Mouse (Mus musculus): ENCODE measurements around the gene Gjb3. TPM values are rescaled to one million over a fixed set of nuclear protein-coding genes. Genes with fewer than 3 reads are reported as not detected.

Gene Gjb3
- polyA plus RNA-seq, 2 experiments = 0.03 to 0.14 TPM

DNA sequence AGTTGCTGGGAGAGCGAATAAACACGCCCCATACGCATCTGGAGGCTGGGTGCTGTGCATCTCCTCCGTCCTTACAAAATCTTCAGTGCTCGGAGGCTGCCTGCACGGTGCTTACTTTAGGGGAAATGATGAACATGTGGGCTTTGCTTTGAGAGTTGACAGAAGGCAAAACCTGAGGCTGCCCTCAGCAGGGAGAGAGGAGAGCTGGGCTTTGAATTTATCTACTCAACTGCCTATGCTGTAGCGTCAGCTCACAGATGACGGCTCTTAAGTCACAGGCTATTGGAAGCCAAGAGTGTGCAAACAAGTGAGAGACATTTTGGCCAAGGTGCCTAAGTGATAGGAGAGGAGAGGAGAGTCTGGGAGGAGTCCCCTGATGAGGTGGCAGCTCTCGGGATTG lies 51.4 kb downstream of the Gjb3 start:
- Histone ChIP-seq H3K4me1 (replicated peaks; ENCODE audit: control insufficient read depth in 2 of 2, insufficient read depth in 2 of 2, low read length in 1 of 2) (no peaks in the 10 kb centered on the region), H3K36me3 (replicated peaks; ENCODE audit: control insufficient read depth, insufficient read depth, low read depth) (no peaks in the 10 kb centered on the region), H3K27me3 (ENCODE audit: control insufficient read depth, insufficient read depth, low read length) (no peaks in the 10 kb centered on the region), H3K4me2 (ENCODE audit: low read depth) (no peak overlapping the region), H3K9me3 (ENCODE audit: control insufficient read depth, low read length) (no peaks in the 10 kb centered on the region), H3K4me3 (ENCODE audit: insufficient read depth in 1 of 2, low read depth in 2 of 2, low read length in 2 of 2) (no peak overlapping the region), H3K27ac (no peak overlapping the region), H3K9ac (replicated peaks) (no peak overlapping the region)
- no peak for DNase-seq (ENCODE audit: low read depth in 3 of 3, low spot score in 3 of 3)
- 68% methylated on average over 9 of the region's 9 CpGs for WGBS (ENCODE audit: insufficient replicate concordance)
- no peak for ATAC-seq (ENCODE audit: insufficient read depth)
- TF ChIP-seq EP300 (IDR thresholded peaks at IDR 0.05; ENCODE audit: low read depth) = no peak
- no peak for TF ChIP-seq CTCF (IDR thresholded peaks at IDR 0.05; ENCODE audit: low read depth)

DNA sequence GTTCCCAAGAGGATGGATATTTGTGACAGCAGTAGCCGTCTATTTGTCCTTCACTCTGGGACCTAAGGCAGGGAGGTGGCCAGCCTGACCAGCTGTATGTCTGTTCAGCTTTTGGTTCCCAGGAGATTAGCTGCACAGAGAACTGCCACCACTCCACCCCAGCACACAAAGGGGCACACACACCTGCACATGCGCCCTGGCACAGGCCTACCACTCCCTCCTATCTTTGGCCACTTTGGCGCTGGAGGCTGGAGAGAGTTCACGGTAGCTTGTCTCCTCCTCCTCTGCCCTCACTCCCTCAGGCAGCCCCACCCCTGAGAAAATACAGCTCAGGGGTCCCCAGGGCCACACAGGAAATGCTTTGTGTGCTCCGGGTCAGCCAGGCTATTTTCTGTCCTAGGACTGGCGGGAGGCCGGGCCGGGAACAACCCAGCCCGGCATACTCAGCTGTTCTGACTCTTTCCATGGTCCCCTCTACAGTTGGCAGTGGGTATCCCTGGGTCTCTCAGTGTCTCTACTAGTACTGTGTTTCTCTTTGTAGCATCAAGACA lies 52.1 kb downstream of the Gjb3 start:
- Histone ChIP-seq H3K36me3 (replicated peaks; ENCODE audit: control insufficient read depth, insufficient read depth, low read depth) (no peaks in the 10 kb centered on the region), H3K4me2 (ENCODE audit: low read depth) (no peak overlapping the region), H3K9me3 (ENCODE audit: control insufficient read depth, low read length) (no peaks in the 10 kb centered on the region), H3K4me1 (replicated peaks; ENCODE audit: control insufficient read depth in 2 of 2, insufficient read depth in 2 of 2, low read length in 1 of 2) (no peaks in the 10 kb centered on the region), H3K9ac (replicated peaks) (no peak overlapping the region), H3K27me3 (ENCODE audit: control insufficient read depth, insufficient read depth, low read length) (no peaks in the 10 kb centered on the region), H3K27ac (no peak overlapping the region), H3K4me3 (ENCODE audit: insufficient read depth in 1 of 2, low read depth in 2 of 2, low read length in 2 of 2) (no peak overlapping the region)
- ATAC-seq (ENCODE audit: insufficient read depth) (no peak), DNase-seq (ENCODE audit: low read depth in 3 of 3, low spot score in 3 of 3) (no peak)
- WGBS (ENCODE audit: insufficient replicate concordance) = 35% methylated on average over 9 of the region's 9 CpGs
- TF ChIP-seq EP300 (IDR thresholded peaks at IDR 0.05; ENCODE audit: low read depth) (no peak), CTCF (IDR thresholded peaks at IDR 0.05; ENCODE audit: low read depth) (no peak)

Other genes starting within 250 kb of the Gjb3 start
- gene Tmem35b, start 207.2 kb downstream of the Gjb3 start, polyA plus RNA-seq (2012; rRNA removed) = 3.2 and 3.4 TPM in 2 replicates
- 7.9 and 8.7 TPM in 2 replicates for gene Tmem35b, start 207.2 kb downstream of the Gjb3 start, polyA plus RNA-seq (2014; fragmentation: Nextera tagmentation; extraction: Ambion mirVana)
- gene Dlgap3, start 161.6 kb downstream of the Gjb3 start, polyA plus RNA-seq (2012; rRNA removed) = 0.28 and 0.32 TPM in 2 replicates
- gene Dlgap3, start 161.6 kb downstream of the Gjb3 start, polyA plus RNA-seq (2014; fragmentation: Nextera tagmentation; extraction: Ambion mirVana) = 0.23 and 0.24 TPM in 2 replicates
- gene Smim12, start 87.1 kb downstream of the Gjb3 start, polyA plus RNA-seq (2012; rRNA removed) = 11.9 and 14.5 TPM in 2 replicates
- 25.7 and 27.5 TPM in 2 replicates for gene Smim12, start 87.1 kb downstream of the Gjb3 start, polyA plus RNA-seq (2014; fragmentation: Nextera tagmentation; extraction: Ambion mirVana)
- 2.2 and 2.4 TPM in 2 replicates for gene Gja4, start 16.8 kb downstream of the Gjb3 start, polyA plus RNA-seq (2012; rRNA removed)
- gene Gja4, start 16.8 kb downstream of the Gjb3 start, polyA plus RNA-seq (2014; fragmentation: Nextera tagmentation; extraction: Ambion mirVana) = 2.1 and 2.8 TPM in 2 replicates
- not detected in 2 replicates for gene Gjb4, start 23.2 kb upstream of the Gjb3 start, polyA plus RNA-seq (2012; rRNA removed)
- gene Gjb4, start 23.2 kb upstream of the Gjb3 start, polyA plus RNA-seq (2014; fragmentation: Nextera tagmentation; extraction: Ambion mirVana) = not detected in 2 replicates
- gene Gjb5, start 27.3 kb upstream of the Gjb3 start, polyA plus RNA-seq (2012; rRNA removed) = 0.01 TPM in 1 of 2 replicates, not detected in the other
- gene Gjb5, start 27.3 kb upstream of the Gjb3 start, polyA plus RNA-seq (2014; fragmentation: Nextera tagmentation; extraction: Ambion mirVana) = not detected in 2 replicates